1 mouse cellular context compared by ENCODE assay signal in the genomic region with DNA sequence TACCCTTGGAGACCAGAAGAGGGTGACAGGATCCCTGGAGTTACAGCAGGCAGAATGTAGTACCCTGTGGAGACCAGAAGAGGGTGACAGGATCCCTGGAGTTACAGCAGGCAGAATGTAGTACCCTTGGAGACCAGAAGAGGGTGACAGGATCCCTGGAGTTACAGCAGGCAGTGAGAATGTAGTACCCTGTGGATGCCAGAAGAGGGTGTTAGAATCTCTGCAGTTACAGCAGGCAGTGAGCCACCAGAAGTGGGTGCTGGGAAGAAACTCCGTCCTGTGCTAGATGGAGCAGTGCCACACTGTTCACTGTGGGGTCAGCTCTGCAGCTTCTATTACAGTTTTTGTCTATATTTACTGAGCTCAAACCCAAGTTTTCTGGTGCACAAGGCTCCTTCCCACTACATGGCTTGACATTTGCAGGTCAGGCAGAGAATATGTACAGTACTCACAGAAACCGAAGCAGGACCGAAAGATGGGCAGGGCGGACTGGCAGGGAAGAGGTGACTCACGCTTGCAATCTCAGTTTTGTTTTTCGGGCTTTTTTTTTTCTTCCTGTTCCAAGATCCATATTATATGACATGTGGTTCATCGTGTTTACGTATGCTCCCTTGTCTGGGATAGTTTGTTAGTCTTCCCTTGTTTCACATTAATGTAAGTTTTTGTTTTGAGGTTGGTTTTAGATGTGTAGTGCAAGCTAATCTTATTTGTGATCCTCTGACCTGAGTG.
TF ChIP-seq lines count a peak whose summit lies in the region.

No protein-coding gene starts in this region.

TF ChIP-seq in MEL, 35 proteins besides CTCF, POLR2A, EP300 and RAD21:
- no peak for TF ChIP-seq MAX (IDR thresholded peaks at IDR 0.05; ENCODE audit: low read length)
- no peak for TF ChIP-seq MEF2A (IDR thresholded peaks at IDR 0.05; ENCODE audit: extremely low read depth, insufficient replicate concordance, low read depth, low read length, poor library complexity, severe bottlenecking)
- TF ChIP-seq E2F4 (IDR thresholded peaks at IDR 0.05; ENCODE audit: borderline replicate concordance, low read depth, low read length) = peak; percentile 82
- TF ChIP-seq BHLHE40 (IDR thresholded peaks at IDR 0.05; ENCODE audit: borderline replicate concordance, low read depth, low read length) = no peak
- TF ChIP-seq ZMIZ1 (IDR thresholded peaks at IDR 0.05; ENCODE audit: low read depth, low read length) = no peak
- peak; percentile 42; the same call in 1 of the 2 replicates for TF ChIP-seq ZC3H11A (IDR thresholded peaks at IDR 0.05; ENCODE audit: low read depth, low read length)
- TF ChIP-seq POLR2AphosphoS2 (IDR thresholded peaks at IDR 0.05; ENCODE audit: low read length) = no peak
- TF ChIP-seq MAZ (IDR thresholded peaks at IDR 0.05; ENCODE audit: low read depth, low read length) = no peak; the same call in 1 of the 2 replicates
- TF ChIP-seq MYC (IDR thresholded peaks at IDR 0.05; ENCODE audit: low read depth, low read length) = no peak
- TF ChIP-seq CHD1 (IDR thresholded peaks at IDR 0.05; ENCODE audit: low read depth, low read length) = no peak
- peak; percentile 59 for TF ChIP-seq ZNF384 (IDR thresholded peaks at IDR 0.05; ENCODE audit: low read depth, low read length)
- no peak for TF ChIP-seq CHD2 (IDR thresholded peaks at IDR 0.05; ENCODE audit: low read length)
- no peak for TF ChIP-seq USF1 (IDR thresholded peaks at IDR 0.05; ENCODE audit: low read depth, low read length)
- no peak for TF ChIP-seq GABPA (IDR thresholded peaks at IDR 0.05; ENCODE audit: low read depth, low read length)
- TF ChIP-seq MYB (IDR thresholded peaks at IDR 0.05; ENCODE audit: low read depth, low read length) = no peak
- TF ChIP-seq TCF12 (IDR thresholded peaks at IDR 0.05; ENCODE audit: low read depth, low read length) = no peak
- peak; percentile 77 for TF ChIP-seq SMC3 (IDR thresholded peaks at IDR 0.05; ENCODE audit: low read depth, low read length)
- peak; percentile 74 for TF ChIP-seq SIN3A (IDR thresholded peaks at IDR 0.05; ENCODE audit: low read length)
- TF ChIP-seq ELF1 (IDR thresholded peaks at IDR 0.05; ENCODE audit: low read depth, low read length) = no peak
- no peak for TF ChIP-seq GATA1 (IDR thresholded peaks at IDR 0.05; ENCODE audit: low read depth, low read length)
- TF ChIP-seq HCFC1 (IDR thresholded peaks at IDR 0.05; ENCODE audit: low read depth, low read length) = peak; percentile 70
- TF ChIP-seq JUND (IDR thresholded peaks at IDR 0.05; ENCODE audit: low read depth, low read length) = no peak
- TF ChIP-seq UBTF (IDR thresholded peaks at IDR 0.05; ENCODE audit: borderline replicate concordance, insufficient read depth, low read depth, low read length) = no peak
- TF ChIP-seq KAT2A (conservative IDR thresholded peaks at IDR 0.05; ENCODE audit: low read depth, low read length) = no peak
- no peak for TF ChIP-seq NELFE (IDR thresholded peaks at IDR 0.05; ENCODE audit: low read depth, low read length)
- no peak for TF ChIP-seq TAL1 (IDR thresholded peaks at IDR 0.05; ENCODE audit: low read length)
- 0 out of 2 replicates have a peak, but pooled peaks have one; percentile 52 for TF ChIP-seq RCOR1 (IDR thresholded peaks at IDR 0.05; ENCODE audit: low read depth, low read length)
- no peak for TF ChIP-seq ETS1 (IDR thresholded peaks at IDR 0.05; ENCODE audit: low read depth, low read length)
- no peak for TF ChIP-seq TBP (IDR thresholded peaks at IDR 0.05; ENCODE audit: low read depth, low read length)
- TF ChIP-seq POLR2AphosphoS5 (IDR thresholded peaks at IDR 0.05; ENCODE audit: borderline replicate concordance, low read depth, low read length) = no peak
